Mouse (Mus musculus) embryonic facial prominence, embryonic 15.5 days (tissue): Measurements from ENCODE around the gene Gm9602. TPM values are rescaled to one million over a fixed set of nuclear protein-coding genes. Genes with fewer than 3 reads are reported as not detected.
"Not testable (repeated sequence)": the region's sequence is repeated elsewhere in the genome, so short reads cannot be mapped to it uniquely, and the experiment has no call there.

Experiments used
- ATAC-seq: fragments of 200-750 bp; cut with Nextera tagmentation; 2 replicates; pipeline ENCODE4 v1.8.0; 2017; ENCODE audit warnings: low read depth, moderate TSS enrichment; ENCODE audit not compliant: insufficient number of reproducible peaks, low FRiP score, low TSS enrichment
- H3K27ac ChIP-seq: fragments of 300-500 bp; sonication (generic); replicated peaks from 2 replicates; pipeline ENCODE4 v1.5.1; 2015; ENCODE audit warnings: mild to moderate bottlenecking, inconsistent platforms
- H3K27me3 ChIP-seq: fragments of 300-500 bp; sonication (generic); 2 replicates; pipeline ENCODE4 v1.6.1; 2015; ENCODE audit warnings: inconsistent platforms
- H3K36me3 ChIP-seq: fragments of 300-500 bp; sonication (generic); 2 replicates; pipeline ENCODE4 v1.6.1; 2015; ENCODE audit warnings: mild to moderate bottlenecking, inconsistent platforms
- H3K4me1 ChIP-seq: fragments of 300-500 bp; sonication (generic); 2 replicates; pipeline ENCODE4 v1.6.1; 2015; ENCODE audit warnings: inconsistent platforms
- H3K4me2 ChIP-seq: fragments of 300-500 bp; sonication (generic); replicated peaks from 2 replicates; pipeline ENCODE4 v1.6.1; 2015; ENCODE audit warnings: mild to moderate bottlenecking, inconsistent platforms
- H3K4me3 ChIP-seq: fragments of 300-500 bp; sonication (generic); replicated peaks from 2 replicates; pipeline ENCODE4 v1.5.1; 2015; ENCODE audit warnings: mild to moderate bottlenecking, inconsistent platforms
- H3K9ac ChIP-seq: fragments of 300-500 bp; sonication (generic); 2 replicates; pipeline ENCODE4 v1.6.1; 2015; ENCODE audit warnings: inconsistent platforms
- H3K9me3 ChIP-seq: fragments of 300-500 bp; sonication (generic); replicated peaks from 2 replicates; pipeline ENCODE4 v1.6.1; 2016; ENCODE audit warnings: inconsistent platforms
- WGBS: fragments of 180-500 bp; shearing (Covaris S2); methylation state at CpG from one replicate; pipeline ENCODE4 v1.1.7; 2015; 5-methylcytosine and 5-hydroxymethylcytosine counted together
- polyA plus RNA-seq: library from polyadenylated mRNA; unstranded; fragments of >200 nt; fragmentation: Nextera tagmentation; extraction: Ambion mirVana; gene quantifications from 2 replicates; pipeline ENCODE4 v1.2.1, GENCODE M21; 2015

Gene Gm9602
- not detected in 2 replicates for polyA plus RNA-seq

GRCm38 (mm10) chr14:4776037-4776436 is at the start of gene Gm9602:
Gene Gm9602, plus strand, starts transcription at chr14:4776337.
- not testable (repeated sequence) for H3K27me3 ChIP-seq, H3K9me3 ChIP-seq, H3K27ac ChIP-seq, H3K9ac ChIP-seq, ATAC-seq, H3K4me2 ChIP-seq, H3K4me1 ChIP-seq, H3K36me3 ChIP-seq, H3K4me3 ChIP-seq
- WGBS: 50% methylated on average over 1 of the region's 2 CpGs

GRCm38 (mm10) chr14:4806421-4806820 is 30.3 kb downstream of the Gm9602 start:
- H3K27me3 ChIP-seq, H3K9me3 ChIP-seq, ATAC-seq, H3K9ac ChIP-seq, H3K4me2 ChIP-seq, H3K36me3 ChIP-seq, H3K4me3 ChIP-seq, H3K27ac ChIP-seq, H3K4me1 ChIP-seq: not testable (repeated sequence)
- WGBS: 77% methylated on average over 6 of the region's 6 CpGs

DNA sequence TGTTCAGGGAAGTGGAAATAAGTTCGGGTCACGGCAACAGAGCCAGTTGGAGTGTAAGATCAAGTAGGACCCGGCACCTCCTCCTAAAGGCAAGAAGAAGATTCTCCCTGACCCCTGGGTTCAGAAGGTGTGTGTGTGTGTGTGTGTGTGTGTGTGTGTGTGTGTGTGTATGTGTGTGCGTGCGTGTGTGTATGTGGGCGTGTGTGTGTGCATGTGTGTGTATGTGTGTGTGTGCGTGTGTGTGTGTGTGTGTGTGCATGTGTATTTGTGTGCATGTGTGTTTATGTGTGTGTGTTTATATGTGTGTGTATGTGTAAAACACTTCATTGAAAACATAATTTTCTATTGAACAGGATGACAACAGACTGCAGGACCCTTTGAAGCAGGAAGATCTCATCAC is 45.8 kb downstream of the Gm9602 start:
- H3K27me3 ChIP-seq, H3K27ac ChIP-seq, H3K36me3 ChIP-seq, H3K9me3 ChIP-seq, H3K9ac ChIP-seq, H3K4me2 ChIP-seq, ATAC-seq, H3K4me1 ChIP-seq, H3K4me3 ChIP-seq: not testable (repeated sequence)
- WGBS: 93% methylated on average over 4 of the region's 7 CpGs

Other genes starting within 250 kb of the Gm9602 start
- gene Gm3047, start 220.9 kb upstream of the Gm9602 start, polyA plus RNA-seq: not detected in 2 replicates
- gene Gm8159, start 144.0 kb upstream of the Gm9602 start, polyA plus RNA-seq: not detected in 2 replicates
- not detected in 2 replicates for gene Gm3239, start 112.1 kb upstream of the Gm9602 start, polyA plus RNA-seq
- 0.25 TPM in 1 of 2 replicates, not detected in the other for gene Gm7876, start 67.1 kb upstream of the Gm9602 start, polyA plus RNA-seq
- 0.19 TPM in 1 of 2 replicates, not detected in the other for gene Gm3252, start 49.6 kb upstream of the Gm9602 start, polyA plus RNA-seq
- not detected in 2 replicates for gene Gm3269, start 61.8 kb downstream of the Gm9602 start, polyA plus RNA-seq
- gene Gm3264, start 79.2 kb downstream of the Gm9602 start, polyA plus RNA-seq: 0.33 and 0.45 TPM in 2 replicates
- gene Gm3278, start 116.1 kb downstream of the Gm9602 start, polyA plus RNA-seq: not detected in 2 replicates
- gene Gm8297, start 207.6 kb downstream of the Gm9602 start, polyA plus RNA-seq: not detected in 2 replicates
- gene Gm3298, start 239.6 kb downstream of the Gm9602 start, polyA plus RNA-seq: not detected in 2 replicates